Mouse (Mus musculus): ENCODE measurements around the gene Helz. TPM values are rescaled to one million over a fixed set of nuclear protein-coding genes. Genes with fewer than 3 reads are reported as not detected.

Gene Helz
- total RNA-seq, 2 experiments from 2014 or later, result 26.0 to 27.4 TPM

DNA sequence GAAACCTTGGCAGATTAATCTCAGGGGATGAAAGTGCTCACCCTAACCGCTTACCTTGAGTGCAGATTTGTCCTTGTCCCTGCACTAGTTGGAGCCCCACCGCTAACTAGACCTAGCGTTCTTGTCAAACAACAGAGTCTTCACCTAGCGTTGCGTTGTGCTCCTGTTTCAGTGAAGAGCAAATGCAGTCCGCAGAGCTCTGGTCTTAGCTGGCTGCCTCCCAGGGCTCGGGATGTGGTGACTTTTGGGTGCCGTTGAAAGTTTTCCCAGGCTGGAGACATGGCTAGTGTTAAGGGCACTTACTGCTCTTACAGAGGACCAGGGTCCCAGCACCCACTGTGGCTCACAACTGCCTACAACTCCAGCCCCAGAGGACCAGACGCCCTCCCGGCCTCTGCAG lies 127.5 kb downstream of the Helz start:
- no peak for DNase-seq

DNA sequence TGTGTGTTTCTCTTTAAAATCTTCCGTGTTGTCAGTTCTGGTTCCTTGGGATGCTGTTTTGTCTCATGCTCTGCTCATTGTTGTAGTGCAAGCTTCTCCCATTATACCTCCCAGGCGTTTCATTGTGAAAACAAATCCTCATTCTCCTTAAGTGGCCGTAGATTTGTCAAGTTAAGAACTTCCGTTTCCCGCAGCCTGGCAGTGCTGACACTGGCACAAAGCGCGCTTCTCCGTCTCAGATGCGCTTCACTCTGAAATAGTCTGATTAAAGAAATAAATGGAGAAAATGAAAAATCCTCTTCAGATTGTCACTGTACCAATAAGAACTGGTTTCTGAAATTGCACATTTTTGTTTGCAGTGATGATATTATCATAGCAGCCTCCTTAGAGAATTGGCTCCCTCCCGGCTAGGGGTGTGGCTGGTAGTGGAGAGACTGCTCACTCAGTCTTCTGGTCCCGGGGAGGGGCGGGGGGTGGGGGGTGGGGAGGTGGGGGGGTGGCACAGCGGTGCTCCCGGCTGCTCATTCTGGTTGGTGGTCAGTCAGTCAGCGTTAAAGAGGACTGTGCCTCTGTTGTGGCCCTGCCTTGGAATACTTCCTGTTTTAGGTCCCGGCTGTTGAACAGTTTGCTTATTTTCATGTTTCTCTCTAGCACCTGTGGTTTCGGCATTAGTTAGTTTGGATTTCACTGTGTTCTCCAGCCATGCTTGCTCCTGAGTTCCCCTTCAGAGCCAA lies 128.6 kb downstream of the Helz start:
- no peak for DNase-seq

DNA sequence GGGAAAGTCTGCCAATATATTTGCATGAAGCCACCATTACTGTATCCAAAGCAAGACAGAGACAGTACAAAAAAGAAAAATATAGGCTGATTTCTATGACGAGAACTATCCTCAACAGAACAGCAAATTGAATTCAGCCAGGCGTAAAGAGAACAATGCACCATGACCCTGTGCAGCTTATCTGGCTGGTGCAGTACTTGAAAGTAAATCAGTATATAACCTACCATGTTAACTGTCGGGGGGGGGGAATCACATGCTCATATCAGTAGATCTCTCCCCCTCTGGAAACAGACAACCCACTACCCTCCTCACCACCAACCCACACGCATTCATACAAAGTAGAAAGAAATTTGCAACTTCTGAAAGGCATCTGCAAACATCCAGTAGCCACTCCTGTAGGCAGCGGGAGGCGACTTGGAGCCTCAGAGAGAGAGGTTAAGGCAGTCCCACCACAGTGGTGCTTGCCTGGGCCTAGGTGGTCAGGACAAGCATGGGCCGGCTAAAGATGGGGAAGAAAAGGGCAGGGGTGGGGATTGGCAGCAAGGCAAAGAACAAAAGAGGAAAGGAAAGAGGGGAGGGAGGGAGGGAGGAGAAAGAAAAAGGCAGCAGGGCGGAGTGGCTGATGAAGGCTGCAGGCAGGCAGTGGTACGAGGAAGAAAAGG lies 135.1 kb downstream of the Helz start:
- no peak for DNase-seq

DNA sequence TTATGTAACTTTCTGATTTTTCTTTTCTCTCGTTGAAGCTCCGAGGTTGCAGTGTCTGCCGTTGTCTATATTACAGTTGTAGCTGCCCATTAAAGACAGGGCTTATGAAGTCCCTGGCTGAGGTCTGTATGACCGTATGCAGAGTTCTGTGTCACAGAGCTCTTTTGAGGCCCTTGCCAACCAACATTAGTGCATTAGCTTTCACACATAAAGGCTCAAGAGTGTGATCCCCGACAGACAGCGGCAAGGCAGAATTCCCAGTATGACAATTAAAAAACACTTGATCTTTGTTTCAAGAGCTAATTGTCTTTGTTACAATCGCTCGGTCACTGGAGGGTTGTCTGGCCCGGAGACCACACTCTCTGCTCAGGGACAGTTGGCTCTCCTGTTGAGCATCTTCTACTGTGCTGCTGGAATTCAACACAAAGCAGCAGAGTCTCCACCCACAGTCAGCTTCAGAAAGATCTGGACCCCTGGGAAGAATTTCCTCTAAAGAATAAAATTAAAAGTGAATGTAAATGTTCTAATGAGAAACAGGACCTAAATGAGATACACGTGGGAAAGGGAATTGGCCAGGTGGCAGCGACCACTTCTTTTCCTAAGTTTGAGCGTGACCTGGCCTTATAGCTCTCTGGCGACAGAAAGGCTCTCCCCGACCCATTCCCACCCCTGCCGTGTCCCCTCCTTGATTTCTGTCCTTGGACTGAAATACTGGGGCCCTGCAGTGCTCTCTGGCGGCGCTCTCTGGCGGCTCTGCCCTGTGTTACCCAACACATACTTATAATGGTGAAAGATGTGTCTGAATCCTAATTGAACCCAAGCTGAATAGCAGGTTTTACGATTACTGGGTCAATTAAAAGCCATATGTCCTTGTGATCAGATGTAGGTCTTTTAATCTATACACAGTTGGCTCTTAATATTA lies 136.1 kb downstream of the Helz start:
- no peak for DNase-seq

DNA sequence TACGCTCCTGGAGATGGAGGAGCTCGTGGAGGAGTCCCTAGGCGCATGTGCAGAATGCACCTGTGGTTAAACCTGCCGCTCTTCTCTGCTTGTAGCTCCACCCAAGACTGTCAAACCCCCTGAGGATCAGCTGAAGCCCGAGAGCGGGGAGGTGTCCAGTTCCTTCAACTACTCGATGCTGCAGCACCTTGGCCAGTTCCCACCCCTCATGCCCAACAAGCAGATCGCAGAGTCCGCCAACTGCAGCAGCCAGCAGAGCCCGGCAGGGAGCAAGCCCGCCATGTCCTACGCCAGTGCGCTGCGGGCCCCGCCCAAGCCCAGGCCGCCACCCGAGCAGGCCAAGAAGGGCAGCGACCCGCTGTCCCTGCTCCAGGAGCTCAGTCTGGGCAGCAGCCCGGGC lies 138.6 kb downstream of the Helz start:
- no peak for DNase-seq

DNA sequence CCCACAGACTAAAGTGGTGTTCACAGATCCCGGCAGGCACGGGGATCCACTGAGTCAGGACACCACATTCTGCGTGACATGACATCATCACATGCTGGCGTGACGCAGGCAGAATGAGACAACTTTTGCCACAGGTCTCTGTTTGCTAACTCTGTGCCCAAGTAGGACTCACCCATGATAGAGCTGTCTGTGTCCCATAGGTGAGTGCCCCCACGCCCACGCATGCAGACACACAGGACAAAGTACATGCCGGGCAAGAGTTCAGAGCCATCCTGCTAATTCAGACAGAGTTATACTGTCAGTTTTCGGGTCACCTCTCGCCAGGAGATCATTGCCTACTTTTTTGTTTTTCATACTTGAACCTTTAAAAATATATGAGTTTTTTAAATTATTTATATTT lies 140.8 kb downstream of the Helz start:
- no peak for DNase-seq

DNA sequence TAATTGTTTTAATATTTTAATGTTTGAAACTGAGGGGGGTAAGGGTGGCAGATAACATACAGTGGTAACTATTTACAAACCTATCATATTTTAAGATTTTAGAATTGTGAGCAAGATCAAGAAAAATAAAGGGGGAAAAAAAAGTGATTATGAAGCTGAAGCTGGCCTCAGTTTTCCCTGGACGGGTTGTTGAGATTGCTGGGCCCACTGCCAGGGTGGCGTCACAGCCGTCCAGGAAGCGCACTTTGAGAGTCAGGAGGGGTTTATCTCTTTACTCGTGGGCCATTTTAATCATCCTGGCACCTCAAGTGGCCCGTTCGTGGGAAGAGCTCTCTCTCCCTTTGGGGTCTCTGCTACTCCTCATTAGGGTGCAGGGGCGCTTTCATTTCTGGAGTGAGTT lies 143.8 kb downstream of the Helz start:
- DNase-seq, result peak; percentile 53

DNA sequence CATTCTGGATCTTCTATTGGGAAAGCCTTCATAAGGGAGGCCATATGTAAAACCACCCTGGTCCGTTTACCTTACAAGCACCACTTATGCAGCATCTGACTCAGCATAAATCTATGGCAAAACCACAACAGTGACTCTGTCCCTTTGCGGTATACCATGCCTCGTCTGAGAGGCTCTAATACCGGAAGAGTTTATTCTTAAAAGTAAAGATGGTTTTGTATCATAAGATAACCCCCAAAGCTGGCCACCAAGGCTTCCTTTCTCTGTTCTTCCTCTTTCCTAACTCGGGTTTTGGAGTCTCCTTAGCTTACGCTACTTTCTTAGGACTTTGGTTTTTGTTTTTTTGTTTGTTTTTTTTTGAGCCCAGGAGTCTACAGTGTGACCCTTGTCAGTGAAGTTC lies 145.6 kb downstream of the Helz start:
- no peak for DNase-seq

DNA sequence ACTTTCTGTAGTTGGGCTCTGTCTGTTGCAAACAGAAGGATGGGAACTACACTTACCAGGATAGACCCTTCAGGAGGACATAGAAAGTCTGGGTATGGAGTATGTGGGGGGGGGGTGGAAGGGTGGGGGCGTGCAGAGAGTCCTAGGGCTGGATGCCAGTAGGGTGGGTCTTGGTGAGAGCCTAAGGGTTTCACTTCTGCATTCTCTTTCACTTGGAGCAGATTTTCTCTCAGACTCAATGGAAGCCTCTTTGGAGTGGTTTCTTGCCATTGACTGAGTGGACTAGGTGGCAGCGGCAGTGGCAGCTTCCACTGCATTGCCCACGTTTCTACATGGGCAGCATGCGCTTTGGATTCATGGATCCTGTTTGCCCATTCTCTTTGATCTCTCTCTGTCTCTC lies 152.2 kb downstream of the Helz start:
- DNase-seq, result no peak

DNA sequence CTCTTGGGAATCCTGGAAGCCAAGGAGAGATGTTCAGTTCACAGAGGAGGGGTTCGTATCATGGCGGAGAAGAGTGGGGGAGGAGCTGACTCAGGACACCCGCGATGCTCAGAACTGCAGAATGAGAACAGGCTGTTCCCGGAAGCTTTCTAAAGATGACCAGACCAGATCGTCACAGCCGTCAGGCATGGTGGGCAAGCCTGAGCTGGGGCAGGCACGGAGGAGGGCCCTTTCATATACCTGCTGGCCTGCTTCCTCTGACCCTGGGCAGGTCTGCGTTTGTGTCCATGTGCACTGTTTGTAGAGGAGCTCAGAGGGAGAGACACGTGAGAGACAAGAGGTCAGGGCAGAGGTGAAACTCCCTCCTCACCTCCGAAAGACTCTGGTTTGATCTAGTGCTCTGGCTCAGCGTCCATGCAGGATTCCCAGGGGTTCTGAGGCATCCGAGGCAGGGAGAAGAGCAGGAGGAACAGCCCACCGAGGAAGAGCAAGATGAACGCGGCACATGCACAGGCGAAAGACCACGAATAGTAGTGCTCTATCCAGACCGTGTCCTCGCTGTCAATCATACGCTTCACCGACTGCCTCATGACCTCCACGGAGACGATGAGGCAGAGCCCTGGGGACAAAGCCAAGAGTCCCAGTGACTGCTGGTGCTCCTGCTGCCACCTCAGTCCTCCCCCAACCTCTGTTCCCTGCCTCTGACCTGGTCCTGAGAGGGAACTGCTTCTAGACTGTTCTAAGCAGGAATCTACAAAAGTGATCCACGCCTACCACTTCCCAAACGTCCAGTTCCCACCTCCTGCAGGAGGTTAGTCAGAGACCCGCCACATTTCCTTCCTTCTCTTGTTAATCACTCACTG lies 155.8 kb downstream of the Helz start:
- no peak for DNase-seq

DNA sequence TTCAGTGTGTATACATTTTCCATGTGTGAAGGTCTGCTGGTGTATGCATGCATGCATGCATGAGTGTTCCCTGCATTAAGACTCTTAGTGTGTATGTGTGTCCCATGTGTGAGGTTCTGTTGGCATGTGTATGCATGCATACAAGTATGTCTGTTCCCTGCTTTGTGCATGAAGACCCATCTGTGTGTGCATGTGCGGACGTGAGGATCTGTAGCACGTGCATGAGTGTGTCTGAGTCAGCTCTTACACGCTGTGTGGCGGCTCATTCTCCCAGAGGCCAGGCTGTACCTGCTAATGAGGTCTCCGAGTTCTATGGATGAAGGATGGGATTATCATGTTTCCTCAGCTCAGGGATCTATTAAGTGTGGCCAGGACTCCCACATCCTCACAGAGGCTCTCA lies 157.3 kb downstream of the Helz start:
- DNase-seq, result no peak

DNA sequence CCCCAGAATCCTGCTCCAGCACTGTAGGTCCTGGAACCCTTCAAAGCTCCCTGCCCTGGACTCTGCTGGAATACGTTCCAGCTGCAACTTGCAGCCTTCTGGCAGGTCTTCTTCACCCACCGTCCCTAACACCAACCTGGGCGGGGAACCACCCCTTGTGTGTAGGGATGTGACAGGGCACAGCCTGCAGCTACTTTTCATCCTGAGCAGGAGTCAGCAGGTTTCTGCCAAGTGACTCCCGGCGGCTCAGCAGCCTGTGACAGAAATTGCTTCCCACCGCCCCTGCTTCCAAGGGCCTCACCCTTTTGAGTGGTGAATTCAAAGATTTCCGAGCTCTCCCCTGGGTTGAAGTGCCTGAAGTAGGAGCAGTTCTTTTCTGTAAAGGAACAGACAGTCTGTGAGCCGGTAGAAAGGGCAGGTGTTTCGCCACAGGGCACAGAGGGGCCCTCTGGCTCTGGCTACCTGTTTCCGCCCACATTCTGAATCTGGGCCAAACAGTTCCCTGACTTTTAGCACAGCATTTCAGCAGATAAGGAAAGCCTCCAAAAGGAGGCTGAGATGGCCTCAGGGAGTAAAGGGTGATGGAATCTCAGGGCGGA lies 157.8 kb downstream of the Helz start:
- DNase-seq, result no peak

DNA sequence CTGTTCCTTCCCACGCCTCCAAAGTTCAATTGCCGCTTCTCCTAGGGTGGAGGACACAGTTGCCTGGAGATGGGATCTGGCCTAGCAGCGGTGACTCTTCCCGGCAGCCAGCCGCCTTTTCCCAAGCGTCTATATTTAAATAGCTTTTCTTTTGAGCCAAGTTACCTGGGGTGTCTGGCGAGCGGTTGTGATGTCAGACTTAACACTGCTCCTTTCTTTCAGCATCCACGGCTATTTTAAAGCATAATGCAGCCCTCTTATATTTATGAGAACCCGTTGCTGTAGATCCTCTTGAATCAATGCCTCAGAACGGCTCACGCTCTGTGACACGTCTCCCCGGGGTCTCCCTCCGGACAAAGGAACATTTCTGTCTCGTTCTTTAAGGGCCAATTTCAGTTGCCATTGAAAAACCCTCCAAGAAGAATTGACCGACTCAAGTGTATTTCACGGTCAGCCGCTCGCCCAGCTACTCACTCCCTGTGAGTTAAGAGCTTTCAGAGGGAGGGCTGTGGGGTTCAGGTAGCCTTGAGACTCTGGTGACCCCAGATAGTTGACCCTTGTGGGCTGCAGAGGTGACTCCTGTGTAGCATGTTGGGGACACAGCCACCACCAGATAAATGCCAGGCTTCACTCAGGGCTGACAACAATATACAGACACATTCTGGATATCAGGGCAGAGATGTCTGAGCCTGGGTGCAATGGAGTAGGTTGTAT lies 160.3 kb downstream of the Helz start:
- no peak for DNase-seq

DNA sequence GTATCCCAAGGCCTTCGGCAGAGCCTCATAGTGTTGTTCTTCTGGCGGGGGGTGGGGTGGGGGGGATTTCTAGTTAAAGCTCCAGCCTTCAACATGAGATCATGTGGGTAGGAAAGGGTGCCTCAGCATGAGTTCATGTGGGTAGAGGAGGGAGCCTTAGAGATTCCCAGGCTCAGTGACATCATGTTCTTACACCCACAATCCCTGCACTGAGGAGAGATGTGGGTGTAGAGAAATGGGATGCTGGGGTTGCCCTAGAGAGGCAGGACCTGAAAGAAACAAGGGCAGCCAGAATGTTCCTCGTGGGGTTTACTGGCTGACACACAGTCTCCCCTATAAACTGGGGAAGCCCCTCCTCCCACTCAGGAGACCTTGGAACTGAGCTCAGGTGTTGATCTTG lies 162.6 kb downstream of the Helz start:
- DNase-seq, result no peak

DNA sequence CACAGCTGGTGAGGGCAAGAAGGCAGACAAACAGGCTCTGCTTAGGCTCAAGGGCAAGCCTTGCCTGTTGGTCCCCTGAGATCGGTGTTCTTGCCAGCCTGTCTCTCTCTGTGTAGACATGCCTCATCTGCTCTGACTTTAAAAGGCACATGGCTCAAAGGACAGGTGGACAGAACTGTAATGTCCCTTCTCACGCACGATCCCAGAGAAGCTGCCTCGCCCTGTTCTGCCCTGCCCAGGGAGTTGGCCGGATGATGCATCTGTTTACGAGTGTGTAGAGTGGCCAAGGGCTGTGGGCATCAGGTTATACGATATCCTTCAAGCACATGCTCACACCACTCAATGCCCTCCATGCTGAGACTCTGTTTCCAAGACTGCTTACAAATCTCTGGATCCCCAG lies 166.6 kb downstream of the Helz start:
- no peak for DNase-seq

DNA sequence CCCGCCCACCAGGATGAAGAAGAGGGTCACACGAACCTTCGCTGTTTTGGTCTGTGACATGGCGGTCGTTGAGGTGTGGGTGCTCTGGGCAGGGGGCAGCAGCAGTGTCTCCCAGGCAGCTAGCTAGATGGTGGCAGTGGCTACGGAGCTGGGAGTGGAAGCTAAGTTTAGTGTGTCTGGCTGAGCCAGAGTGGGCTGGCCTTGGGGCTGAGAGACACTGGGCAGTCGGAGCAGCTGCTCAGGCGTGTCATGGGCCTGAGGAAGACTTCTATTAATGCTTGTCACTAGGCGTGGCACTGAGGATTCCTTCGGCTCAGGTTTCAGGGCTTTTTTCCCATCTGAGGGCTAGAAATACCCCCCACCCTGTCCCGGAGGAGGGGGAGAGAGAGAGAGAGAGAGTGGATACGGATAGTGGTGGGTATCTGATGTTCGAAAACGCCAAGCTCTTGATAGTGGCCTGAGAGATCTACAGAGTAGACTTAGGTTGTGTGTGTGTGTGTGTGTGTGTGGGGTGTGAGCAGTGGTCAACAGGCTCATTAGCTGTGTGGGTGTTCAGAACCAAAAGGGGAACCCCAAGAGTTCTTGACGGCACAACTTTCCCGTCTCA lies 168.7 kb downstream of the Helz start, which contains the start of gene Cacng1:
TSS of gene Cacng1 (minus strand) at position 191 of the 607 bp plus-strand sequence.
- DNase-seq, result no peak

DNA sequence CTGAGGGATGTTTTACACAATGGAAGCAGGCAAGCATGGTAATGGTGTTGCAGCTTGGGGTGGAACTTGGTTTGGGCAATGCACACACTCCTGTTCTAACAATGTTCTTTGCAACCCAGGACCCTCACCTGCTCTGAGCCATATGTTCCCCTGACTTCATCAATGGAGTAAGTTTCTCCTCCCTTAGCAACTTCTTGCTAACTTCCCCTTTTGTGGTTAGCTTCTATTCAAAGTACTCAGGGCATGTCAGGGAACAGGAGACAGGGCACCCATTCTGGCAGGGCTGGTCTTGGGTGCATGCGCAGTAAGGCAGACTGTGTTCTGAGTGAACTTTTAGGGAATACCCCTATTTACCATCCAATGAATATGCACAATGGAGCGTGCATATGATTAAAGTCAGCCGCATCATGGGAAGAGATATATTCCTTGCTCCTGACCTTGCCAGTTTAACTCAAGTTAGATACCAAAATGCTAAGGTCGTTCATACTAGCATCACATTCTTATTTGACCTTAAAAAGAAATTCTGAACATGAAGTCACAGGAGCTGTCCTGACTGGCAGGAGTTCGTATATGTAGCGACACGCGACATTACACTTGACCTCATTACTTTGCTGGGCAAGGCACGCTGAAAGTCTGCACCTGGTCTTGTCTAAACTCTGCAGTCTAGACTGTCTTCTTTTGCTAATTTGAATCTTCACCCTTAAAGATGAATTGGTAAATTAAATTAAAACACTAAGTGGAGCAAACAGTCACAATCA lies 172.7 kb downstream of the Helz start:
- DNase-seq, result no peak

DNA sequence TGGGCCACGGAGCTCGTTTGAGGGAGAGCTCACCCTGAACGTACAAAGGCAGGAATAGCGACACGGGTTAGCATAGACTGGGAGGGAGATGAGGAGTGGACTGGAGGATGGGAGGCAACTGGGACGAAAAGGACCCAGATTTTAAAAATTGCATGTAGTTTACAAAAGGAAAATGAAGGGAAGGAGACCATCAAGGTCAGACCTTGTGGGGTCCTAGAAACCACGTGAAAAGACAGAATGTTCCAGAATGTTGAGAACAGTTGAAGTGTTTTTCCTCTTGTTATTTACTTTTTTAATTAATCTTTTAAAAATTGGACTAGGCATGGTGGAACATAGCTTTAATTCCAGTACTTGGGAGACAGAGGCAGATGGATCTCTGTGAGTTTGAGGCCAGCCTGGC lies 173.3 kb downstream of the Helz start:
- no peak for DNase-seq

DNA sequence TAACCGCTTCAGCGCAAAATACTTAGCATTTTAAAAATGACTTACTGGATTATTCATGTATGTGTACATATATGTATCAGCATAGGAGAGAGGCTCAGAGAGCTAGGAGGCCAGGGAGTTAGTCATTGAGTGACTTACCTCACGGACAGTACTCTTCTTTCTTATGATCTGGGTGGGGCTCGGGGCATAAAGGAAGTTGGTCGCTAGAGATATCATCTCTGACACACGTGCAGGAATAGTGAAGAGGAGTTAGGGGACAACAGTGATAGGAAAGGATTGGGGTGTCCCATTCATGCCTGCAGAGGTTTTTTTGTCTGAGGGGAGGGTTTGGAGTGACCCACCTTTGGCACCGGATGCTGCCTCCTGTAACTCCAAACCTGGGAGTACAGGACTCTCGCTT lies 176.9 kb downstream of the Helz start:
- no peak for DNase-seq
